9 mouse cellular contexts compared by ENCODE assay signal in the genomic region with DNA sequence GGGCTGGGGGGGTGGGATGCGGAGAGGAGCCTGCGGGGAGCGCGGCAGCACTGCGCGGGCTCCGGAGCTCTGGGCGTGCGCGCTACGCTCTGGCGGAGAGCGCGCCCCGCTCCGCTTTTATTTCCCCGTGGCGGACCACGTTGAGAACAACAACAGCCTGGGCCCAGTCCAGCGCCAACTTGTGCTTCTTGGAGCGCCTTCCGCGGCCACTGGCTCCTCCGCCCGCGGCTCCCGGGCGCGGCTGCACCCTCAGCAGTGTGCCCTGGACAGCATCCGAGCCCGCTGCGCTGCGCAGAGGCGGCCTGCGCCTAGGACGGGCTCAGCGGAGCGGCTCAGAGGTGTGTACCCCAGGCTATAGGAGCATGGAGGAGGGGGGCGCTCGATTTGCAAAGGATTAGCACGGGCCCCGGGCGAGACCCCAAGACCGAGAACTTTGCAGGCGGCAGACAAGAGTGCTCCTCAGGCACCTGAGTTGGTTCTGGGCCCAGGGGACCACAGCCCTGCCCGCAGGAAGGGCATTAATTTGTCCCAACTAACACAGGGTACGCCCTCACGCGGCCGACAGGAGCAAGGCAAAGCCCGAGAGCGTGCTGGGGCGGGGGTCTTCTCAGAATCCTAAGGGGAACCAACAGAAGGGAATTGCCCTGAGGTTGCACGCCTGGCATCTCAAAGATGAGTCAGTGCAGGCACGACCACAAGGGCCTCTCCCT. TPM values are rescaled to one million over a fixed set of nuclear protein-coding genes. Genes with fewer than 3 reads are reported as not detected.
A peak's percentile ranks its signal among the peaks of the same experiment; 100 is the strongest.
DNase-seq lines count a peak whose midpoint lies in the region; ATAC-seq and TF ChIP-seq lines count a peak whose summit lies in the region.
"Had no signal": no experiment of that assay in that cellular context is flagged by ENCODE, and none has a peak within 500 bp of the region (broad histone marks: within the 10 kb centered on the region; RNA-seq: fewer than 3 reads in every experiment).

Gene H1fx (minus strand): TSS at position 91 of the 710 bp plus-strand sequence.

- TF ChIP-seq CTCF in spleen, adult 2 months (IDR thresholded peaks at IDR 0.05; ENCODE audit: extremely low read depth, insufficient read depth, insufficient read length, insufficient replicate concordance) = no peak
- TF ChIP-seq CTCF in testis, adult 2 months (IDR thresholded peaks at IDR 0.05; ENCODE audit: control insufficient read depth, insufficient read depth, insufficient replicate concordance, low read depth, low read length) = peak; percentile 16; the same call in 1 of the 2 replicates

- TF ChIP-seq POLR2A in spleen, adult 2 months (IDR thresholded peaks at IDR 0.05; ENCODE audit: low read depth, low read length) = no peak
- TF ChIP-seq POLR2A in testis, adult 2 months (IDR thresholded peaks at IDR 0.05; ENCODE audit: control insufficient read depth, low read depth, low read length) = peak; percentile 78

- H3K27me3 ChIP-seq in spleen, adult 2 months (ENCODE audit: control insufficient read depth, insufficient read depth, low read length) = peaks cover 21% of the 10 kb centered on the region
- no peaks in the 10 kb centered on the region for H3K27me3 ChIP-seq in kidney, embryonic 14.5 days (ENCODE audit: control insufficient read depth, insufficient read depth, low read length)
- no peaks in the 10 kb centered on the region for H3K27me3 ChIP-seq in midbrain, embryonic 15.5 days (replicated peaks)
- no peaks in the 10 kb centered on the region for H3K27me3 ChIP-seq in testis, adult 2 months (ENCODE audit: control insufficient read depth, insufficient read depth, low read length)

- 1% methylated on average over 37 of the region's 55 CpGs for WGBS in spleen, adult 2 months
- WGBS in kidney, embryonic 14.5 days = under 1% methylated on average over 55 of the region's 55 CpGs
- under 1% methylated on average over 54 of the region's 55 CpGs for WGBS in midbrain, embryonic 15.5 days

- H3K36me3 ChIP-seq in spleen, adult 2 months (ENCODE audit: control insufficient read depth, insufficient read depth, low read length) = no peaks in the 10 kb centered on the region
- H3K36me3 ChIP-seq in kidney, embryonic 14.5 days (ENCODE audit: control insufficient read depth, insufficient read depth, low read length) = peaks cover 22% of the 10 kb centered on the region; the same call in 1 of the 2 replicates
- H3K36me3 ChIP-seq in midbrain, embryonic 15.5 days (replicated peaks) = peaks cover 16% of the 10 kb centered on the region; the same call in 1 of the 2 replicates
- peaks cover 1% of the 10 kb centered on the region; the same call in 1 of the 2 replicates for H3K36me3 ChIP-seq in testis, adult 2 months (ENCODE audit: control insufficient read depth, insufficient read depth, low read length)

- H3K9me3 ChIP-seq in kidney, embryonic 14.5 days (ENCODE audit: control insufficient read depth, low read length) = no peaks in the 10 kb centered on the region
- no peaks in the 10 kb centered on the region for H3K9me3 ChIP-seq in midbrain, embryonic 15.5 days

- peak within 1 kb of the TSS; percentile 49 for H3K4me2 ChIP-seq in kidney, embryonic 14.5 days (replicated peaks; ENCODE audit: low read depth, low read length)
- peak within 1 kb of the TSS; percentile 86 for H3K4me2 ChIP-seq in midbrain, embryonic 15.5 days

- H3K9ac ChIP-seq in kidney, embryonic 14.5 days (ENCODE audit: low read depth, low read length) = peak within 1 kb of the TSS; percentile 95
- H3K9ac ChIP-seq in midbrain, embryonic 15.5 days = peak within 1 kb of the TSS; percentile 92

- no peak within 1 kb of the TSS for H3K27ac ChIP-seq in spleen, adult 2 months (ENCODE audit: insufficient read depth, low read length)
- peak within 1 kb of the TSS; percentile 92 for H3K27ac ChIP-seq in kidney, embryonic 14.5 days (ENCODE audit: low read depth, low read length)
- H3K27ac ChIP-seq in midbrain, embryonic 15.5 days = peak within 1 kb of the TSS; percentile 95
- peak within 1 kb of the TSS; percentile 93 for H3K27ac ChIP-seq in testis, adult 2 months (ENCODE audit: control insufficient read depth, insufficient read depth, low read depth, low read length)

- peak within 1 kb of the TSS; percentile 48; the same call in 1 of the 2 replicates for H3K4me3 ChIP-seq in spleen, adult 2 months (ENCODE audit: extremely low read depth, insufficient read depth, insufficient read length)
- peak within 1 kb of the TSS; percentile 99 for H3K4me3 ChIP-seq in kidney, embryonic 14.5 days (ENCODE audit: low read length)
- peak within 1 kb of the TSS; percentile 99 for H3K4me3 ChIP-seq in midbrain, embryonic 15.5 days
- H3K4me3 ChIP-seq in testis, adult 2 months (ENCODE audit: control insufficient read depth, low read depth, low read length) = peak within 1 kb of the TSS; percentile 87

- peak; percentile 83 for ATAC-seq in kidney, embryonic 14.5 days (ENCODE audit: low FRiP score, low TSS enrichment)
- ATAC-seq in midbrain, embryonic 15.5 days (replicated peaks) = peak; percentile 87

- H3K4me1 ChIP-seq in spleen, adult 2 months (ENCODE audit: control insufficient read depth, insufficient read depth, insufficient read length) = peaks cover 12% of the 10 kb centered on the region
- H3K4me1 ChIP-seq in kidney, embryonic 14.5 days (ENCODE audit: control insufficient read depth, insufficient read depth, low read length) = peaks cover 10% of the 10 kb centered on the region; the same call in 1 of the 2 replicates
- H3K4me1 ChIP-seq in midbrain, embryonic 15.5 days = peaks cover 20% of the 10 kb centered on the region
- H3K4me1 ChIP-seq in testis, adult 2 months (ENCODE audit: control insufficient read depth, insufficient read depth, low read length) = peaks cover 15% of the 10 kb centered on the region

- DNase-seq in spleen, adult 2 months (ENCODE audit: low read depth in 1 of 2, low spot score in 2 of 2) = peak in 1 of 2 experiments; percentile 4
- DNase-seq in spleen, adult 12 weeks (ENCODE audit: low spot score) = no peak
- peak; percentile 89 for DNase-seq in embryo, embryonic 9.5 days (ENCODE audit: extremely low spot score)
- peak; percentile 52 to 65 for DNase-seq in heart, adult 18-20 months
- DNase-seq in liver = peak; percentile 62

RNA-seq across cellular contexts. Expression of gene H1fx, which starts in this region (rescaled TPM):
- 1.5 and 2.6 TPM in 2 replicates for polyA plus RNA-seq in spleen, adult 2 months (2012; rRNA removed)
- 1 to 10 TPM in 1 of 2 experiments, under 1 TPM in 1; 0.94 to 1.1 TPM for total RNA-seq in heart, adult 18-20 months (2021)
- 38.2 and 45.8 TPM in 2 replicates for polyA plus RNA-seq in kidney, embryonic 14.5 days (2014; fragmentation: Nextera tagmentation; extraction: Ambion mirVana)
- 38.7 and 43.4 TPM in 2 replicates for polyA plus RNA-seq in midbrain, embryonic 15.5 days (2015; fragmentation: Nextera tagmentation; extraction: Ambion mirVana)
- polyA plus RNA-seq in testis, adult 2 months (2012; rRNA removed) = 68.7 and 101 TPM in 2 replicates
- total RNA-seq: MEL had no signal

Comparison
In these comparisons a context has a peak if more than half of its experiments do, and no peak if none do; other contexts are left out.
1. RNA of gene H1fx (polyA plus RNA-seq): 68.7 to 101 TPM in testis, adult 2 months, 38.7 to 43.4 TPM in midbrain, embryonic 15.5 days and 38.2 to 45.8 TPM in kidney, embryonic 14.5 days; 1.5 to 2.6 TPM in spleen, adult 2 months; every median in the first group is over 10 times any median in the second.
2. H3K4me3 ChIP-seq: peak in every context shown above with its lines; median percentile 99 in kidney, embryonic 14.5 days; 99 in midbrain, embryonic 15.5 days; 87 in testis, adult 2 months; 48 in spleen, adult 2 months.